Mouse (Mus musculus): ENCODE results near the gene Cirbp. TPM values are rescaled to one million over a fixed set of nuclear protein-coding genes. Genes with fewer than 3 reads are reported as not detected.

Cirbp gene
- 73.4 and 83.4 TPM in 2 replicates for polyA plus RNA-seq (2015; fragmentation: Nextera tagmentation; extraction: Ambion mirVana)

- no peak for ATAC-seq (ENCODE audit: low read depth)
- peak within 1 kb of the TSS; percentile 43 for H3K4me3 ChIP-seq (ENCODE audit: low read length)
- H3K27me3 ChIP-seq (ENCODE audit: control insufficient read depth, insufficient read depth, low read depth, low read length) = no peaks in the 10 kb centered on the region
- peaks cover 66% of the 10 kb centered on the region for H3K4me1 ChIP-seq (replicated peaks; ENCODE audit: control insufficient read depth, insufficient read depth, low read length)
- H3K27ac ChIP-seq (ENCODE audit: low read length) = peak within 1 kb of the TSS; percentile 90
- 19% methylated on average over 19 of the region's 20 CpGs for WGBS
- H3K36me3 ChIP-seq (ENCODE audit: control insufficient read depth, insufficient read depth, low read length) = peaks cover 9% of the 10 kb centered on the region
- H3K4me2 ChIP-seq (ENCODE audit: low read depth, low read length) = peak within 1 kb of the TSS; percentile 83
- no peaks in the 10 kb centered on the region for H3K9me3 ChIP-seq (ENCODE audit: control insufficient read depth, low read length)
- H3K9ac ChIP-seq (ENCODE audit: low read length) = peak within 1 kb of the TSS; percentile 60
Observed at GRCm38 (mm10) chr10:80165392-80166128, at the start of gene Cirbp. Gene Cirbp (plus strand): TSS chr10:80165985.

- peaks cover 6% of the 10 kb centered on the region for H3K36me3 ChIP-seq (ENCODE audit: control insufficient read depth, insufficient read depth, low read length)
- H3K9ac ChIP-seq (ENCODE audit: low read length) = peak overlapping the region; percentile 95
- H3K27me3 ChIP-seq (ENCODE audit: control insufficient read depth, insufficient read depth, low read depth, low read length) = no peaks in the 10 kb centered on the region
- peak overlapping the region; percentile 84 for H3K4me2 ChIP-seq (ENCODE audit: low read depth, low read length)
- H3K27ac ChIP-seq (ENCODE audit: low read length) = peak overlapping the region; percentile 71
- whole genome bisulfite sequencing = under 1% methylated on average over 27 of the region's 27 CpGs
- H3K9me3 ChIP-seq (ENCODE audit: control insufficient read depth, low read length) = no peaks in the 10 kb centered on the region
- no peak for ATAC-seq (ENCODE audit: low read depth)
- peak overlapping the region; percentile 88 for H3K4me3 ChIP-seq (ENCODE audit: low read length)
- H3K4me1 ChIP-seq (replicated peaks; ENCODE audit: control insufficient read depth, insufficient read depth, low read length) = peaks cover 21% of the 10 kb centered on the region
Observed at GRCm38 (mm10) chr10:80116563-80116926, 49.2 kb upstream of the Cirbp start.

- ATAC-seq (ENCODE audit: low read depth) = no peak
- Histone ChIP-seq H3K27ac (ENCODE audit: low read length) (peak overlapping the region; percentile 71), H3K9ac (ENCODE audit: low read length) (peak overlapping the region; percentile 95), H3K27me3 (ENCODE audit: control insufficient read depth, insufficient read depth, low read depth, low read length) (no peaks in the 10 kb centered on the region), H3K36me3 (ENCODE audit: control insufficient read depth, insufficient read depth, low read length) (peaks cover 12% of the 10 kb centered on the region), H3K4me3 (ENCODE audit: low read length) (peak overlapping the region; percentile 88), H3K9me3 (ENCODE audit: control insufficient read depth, low read length) (no peaks in the 10 kb centered on the region), H3K4me2 (ENCODE audit: low read depth, low read length) (peak overlapping the region; percentile 84), H3K4me1 (replicated peaks; ENCODE audit: control insufficient read depth, insufficient read depth, low read length) (peaks cover 21% of the 10 kb centered on the region)
- 2% methylated on average over 29 of the region's 30 CpGs for WGBS
Observed at GRCm38 (mm10) chr10:80116927-80117691, 48.7 kb upstream of the Cirbp start.

GRCm38 (mm10) chr10:80117736-80118135, 48.0 kb upstream of the Cirbp start:
- peaks cover 12% of the 10 kb centered on the region for H3K36me3 ChIP-seq (ENCODE audit: control insufficient read depth, insufficient read depth, low read length)

GRCm38 (mm10) chr10:80118552-80118951, 47.2 kb upstream of the Cirbp start:
- H3K4me2 ChIP-seq (ENCODE audit: low read depth, low read length) = peak overlapping the region; percentile 84; the same call in 1 of the 2 replicates
- peak overlapping the region; percentile 14; the same call in 1 of the 2 replicates for H3K4me3 ChIP-seq (ENCODE audit: low read length)
- H3K4me1 ChIP-seq (replicated peaks; ENCODE audit: control insufficient read depth, insufficient read depth, low read length) = peaks cover 21% of the 10 kb centered on the region
- H3K9me3 ChIP-seq (ENCODE audit: control insufficient read depth, low read length) = no peaks in the 10 kb centered on the region
- no peaks in the 10 kb centered on the region for H3K27me3 ChIP-seq (ENCODE audit: control insufficient read depth, insufficient read depth, low read depth, low read length)
- no peak overlapping the region for H3K9ac ChIP-seq (ENCODE audit: low read length)
- 54% methylated on average over 6 of the region's 6 CpGs for WGBS
- H3K36me3 ChIP-seq (ENCODE audit: control insufficient read depth, insufficient read depth, low read length) = peaks cover 15% of the 10 kb centered on the region
- H3K27ac ChIP-seq (ENCODE audit: low read length) = no peak overlapping the region; the same call in 1 of the 2 replicates
- ATAC-seq (ENCODE audit: low read depth) = no peak

More at GRCm38 (mm10) chr10:80117736-80118135, 48.0 kb upstream of the Cirbp start:
- H3K27me3 ChIP-seq (ENCODE audit: control insufficient read depth, insufficient read depth, low read depth, low read length) = no peaks in the 10 kb centered on the region
- 8% methylated on average over 1 of the region's 1 CpGs for WGBS
- no peaks in the 10 kb centered on the region for H3K9me3 ChIP-seq (ENCODE audit: control insufficient read depth, low read length)
- no peak for ATAC-seq (ENCODE audit: low read depth)
- H3K4me1 ChIP-seq (replicated peaks; ENCODE audit: control insufficient read depth, insufficient read depth, low read length) = peaks cover 21% of the 10 kb centered on the region
- H3K9ac ChIP-seq (ENCODE audit: low read length) = peak overlapping the region; percentile 95
- H3K4me2 ChIP-seq (ENCODE audit: low read depth, low read length) = peak overlapping the region; percentile 84
- H3K4me3 ChIP-seq (ENCODE audit: low read length) = peak overlapping the region; percentile 88
- H3K27ac ChIP-seq (ENCODE audit: low read length) = 0 out of 2 replicates have a peak overlapping the region, but pooled peaks have one; percentile 7

GRCm38 (mm10) chr10:80120146-80120545, 45.6 kb upstream of the Cirbp start:
- Histone ChIP-seq H3K9me3 (ENCODE audit: control insufficient read depth, low read length) (no peaks in the 10 kb centered on the region), H3K27me3 (ENCODE audit: control insufficient read depth, insufficient read depth, low read depth, low read length) (no peaks in the 10 kb centered on the region), H3K4me3 (ENCODE audit: low read length) (no peak overlapping the region), H3K36me3 (ENCODE audit: control insufficient read depth, insufficient read depth, low read length) (peaks cover 15% of the 10 kb centered on the region), H3K9ac (ENCODE audit: low read length) (no peak overlapping the region), H3K4me2 (ENCODE audit: low read depth, low read length) (no peak overlapping the region), H3K4me1 (replicated peaks; ENCODE audit: control insufficient read depth, insufficient read depth, low read length) (peaks cover 15% of the 10 kb centered on the region), H3K27ac (ENCODE audit: low read length) (no peak overlapping the region)
- 66% methylated on average over 2 of the region's 2 CpGs for WGBS
- no peak for ATAC-seq (ENCODE audit: low read depth)

GRCm38 (mm10) chr10:80121639-80122038, 44.1 kb upstream of the Cirbp start:
- no peak overlapping the region for H3K4me3 ChIP-seq (ENCODE audit: low read length)
- 87% methylated on average over 2 of the region's 2 CpGs for WGBS
- no peak overlapping the region for H3K4me2 ChIP-seq (ENCODE audit: low read depth, low read length)
- H3K9ac ChIP-seq (ENCODE audit: low read length) = no peak overlapping the region
- H3K36me3 ChIP-seq (ENCODE audit: control insufficient read depth, insufficient read depth, low read length) = peaks cover 21% of the 10 kb centered on the region
- H3K27me3 ChIP-seq (ENCODE audit: control insufficient read depth, insufficient read depth, low read depth, low read length) = no peaks in the 10 kb centered on the region
- no peaks in the 10 kb centered on the region for H3K9me3 ChIP-seq (ENCODE audit: control insufficient read depth, low read length)
- no peak for ATAC-seq (ENCODE audit: low read depth)
- no peak overlapping the region for H3K27ac ChIP-seq (ENCODE audit: low read length)
- peaks cover 15% of the 10 kb centered on the region for H3K4me1 ChIP-seq (replicated peaks; ENCODE audit: control insufficient read depth, insufficient read depth, low read length)

- H3K27me3 ChIP-seq (ENCODE audit: control insufficient read depth, insufficient read depth, low read depth, low read length) = no peaks in the 10 kb centered on the region
- H3K4me3 ChIP-seq (ENCODE audit: low read length) = no peak overlapping the region
- H3K4me2 ChIP-seq (ENCODE audit: low read depth, low read length) = no peak overlapping the region
- no peak overlapping the region for H3K27ac ChIP-seq (ENCODE audit: low read length)
- 87% methylated on average over 9 of the region's 9 CpGs for WGBS
- no peak for ATAC-seq (ENCODE audit: low read depth)
- H3K9me3 ChIP-seq (ENCODE audit: control insufficient read depth, low read length) = no peaks in the 10 kb centered on the region
- peaks cover 40% of the 10 kb centered on the region for H3K36me3 ChIP-seq (ENCODE audit: control insufficient read depth, insufficient read depth, low read length)
- H3K9ac ChIP-seq (ENCODE audit: low read length) = no peak overlapping the region
- peaks cover 3% of the 10 kb centered on the region for H3K4me1 ChIP-seq (replicated peaks; ENCODE audit: control insufficient read depth, insufficient read depth, low read length)
Observed at GRCm38 (mm10) chr10:80123932-80124562, 41.7 kb upstream of the Cirbp start.

- peaks cover 51% of the 10 kb centered on the region for H3K36me3 ChIP-seq (ENCODE audit: control insufficient read depth, insufficient read depth, low read length)
Observed at GRCm38 (mm10) chr10:80127920-80128319, 37.9 kb upstream of the Cirbp start.

More at GRCm38 (mm10) chr10:80127920-80128319, 37.9 kb upstream of the Cirbp start:
- 93% methylated on average over 8 of the region's 8 CpGs for WGBS
- Histone ChIP-seq H3K27ac (ENCODE audit: low read length) (no peak overlapping the region), H3K27me3 (ENCODE audit: control insufficient read depth, insufficient read depth, low read depth, low read length) (no peaks in the 10 kb centered on the region), H3K4me3 (ENCODE audit: low read length) (no peak overlapping the region), H3K9me3 (ENCODE audit: control insufficient read depth, low read length) (no peaks in the 10 kb centered on the region), H3K9ac (ENCODE audit: low read length) (no peak overlapping the region), H3K4me2 (ENCODE audit: low read depth, low read length) (no peak overlapping the region), H3K4me1 (replicated peaks; ENCODE audit: control insufficient read depth, insufficient read depth, low read length) (no peaks in the 10 kb centered on the region; the same call in 1 of the 2 replicates)
- ATAC-seq (ENCODE audit: low read depth) = no peak

Data from lung, embryonic 16.5 days (tissue).